Mouse (Mus musculus): Measurements from ENCODE around the gene Cldn4. TPM values are rescaled to one million over a fixed set of nuclear protein-coding genes. Genes with fewer than 3 reads are reported as not detected.

Gene Cldn4
- total RNA-seq, 2 experiments from 2014 or later = not detected

DNA sequence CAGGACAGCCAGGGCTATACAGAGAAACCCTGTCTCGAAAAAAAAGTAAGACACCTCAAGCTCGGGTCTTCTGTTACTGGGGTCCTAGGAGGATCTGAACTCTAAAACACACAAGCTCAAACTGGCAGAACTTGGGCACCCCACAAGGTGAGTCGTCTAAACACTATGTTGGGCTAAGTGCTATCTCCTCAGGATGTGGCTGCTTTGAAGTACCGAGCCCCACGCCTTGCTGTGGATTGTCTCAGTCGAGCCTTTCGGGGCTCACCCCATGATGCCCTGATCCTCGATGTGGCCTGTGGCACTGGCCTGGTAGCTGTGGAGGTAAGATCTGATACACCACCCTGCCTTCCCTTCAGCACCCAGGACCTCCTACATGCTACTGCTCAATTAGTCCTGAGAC lies 13.5 kb downstream of the Cldn4 start:
- DNase-seq (ENCODE audit: low spot score in 2 of 2) = no peak

DNA sequence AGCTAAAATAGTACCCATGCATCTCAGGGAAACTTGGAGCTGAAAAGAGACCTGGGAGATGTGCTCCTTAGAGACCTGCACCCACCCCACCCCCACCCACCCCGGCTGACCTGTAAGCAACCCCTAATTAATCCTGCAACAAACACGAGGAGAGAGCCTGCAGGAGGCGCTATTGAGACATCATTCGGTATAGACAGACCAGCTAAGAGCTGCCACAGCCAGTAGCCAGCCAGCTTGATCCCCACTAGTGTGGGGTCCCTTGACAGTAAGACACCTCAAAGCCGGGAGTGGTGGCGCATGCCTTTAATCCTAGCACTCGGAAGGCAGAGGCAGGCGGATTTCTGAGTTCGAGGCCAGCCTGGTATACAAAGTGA lies 13.8 kb downstream of the Cldn4 start:
- DNase-seq (ENCODE audit: low spot score in 2 of 2) = peak in 1 of 2 experiments; percentile 59

DNA sequence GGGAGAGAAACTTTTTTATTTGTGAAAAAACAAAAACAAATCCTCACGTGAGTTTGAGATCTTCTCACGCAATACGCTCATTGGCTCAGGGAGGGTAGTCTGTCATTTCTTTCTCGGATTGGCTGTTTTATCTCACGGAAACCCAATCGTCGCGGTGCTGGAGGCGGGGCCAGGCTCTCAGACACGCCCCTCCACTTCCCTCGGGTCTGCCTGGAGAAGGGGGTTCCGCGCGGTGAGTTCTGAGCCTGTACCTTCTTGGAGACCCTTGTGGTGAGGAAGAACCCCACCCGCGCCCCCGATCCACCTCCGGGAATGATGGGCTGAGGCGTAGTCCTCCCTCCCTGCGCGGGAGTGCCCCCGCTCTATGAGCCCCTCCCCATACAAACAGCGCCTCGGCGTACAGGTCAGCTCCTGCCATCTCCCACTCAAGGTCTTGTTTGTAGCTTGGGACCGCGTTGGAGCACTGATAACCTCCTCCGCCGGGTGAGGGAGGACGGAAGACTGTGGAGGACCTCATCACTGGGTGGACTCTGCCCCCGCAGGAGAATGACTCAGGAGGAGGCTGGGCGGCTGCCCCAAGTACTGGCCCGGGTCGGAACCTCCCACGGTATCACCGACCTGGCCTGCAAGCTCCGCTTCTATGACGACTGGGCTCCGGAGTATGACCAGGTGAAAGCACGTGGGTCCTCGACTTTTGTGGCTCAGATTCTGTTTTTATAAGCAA lies 14.4 kb downstream of the Cldn4 start, which contains the start of gene Mettl27:
Gene Mettl27, plus strand, starts transcription at position 190 of the 724 bp plus-strand sequence.
- DNase-seq (ENCODE audit: low spot score in 2 of 2) = peak; percentile 70 to 84

DNA sequence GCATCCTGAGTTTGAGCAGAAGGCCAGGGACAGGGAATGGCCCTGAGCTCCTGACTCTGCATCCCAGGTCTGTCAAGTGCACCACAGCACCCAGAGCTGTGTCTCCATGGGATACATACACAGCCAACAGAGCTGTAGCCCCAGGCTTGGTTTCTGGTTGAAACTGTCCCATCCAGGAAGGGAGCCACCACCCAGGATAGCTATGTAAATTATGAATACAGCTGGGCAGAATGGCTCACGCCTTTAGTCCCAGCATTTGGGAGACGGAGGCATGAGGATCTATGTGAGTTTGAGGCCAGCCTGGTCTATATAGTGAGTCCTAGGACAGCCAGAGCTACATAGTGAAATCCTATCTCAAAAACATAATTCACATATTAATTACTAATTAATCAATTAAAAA lies 16.7 kb downstream of the Cldn4 start:
- DNase-seq (ENCODE audit: low spot score in 2 of 2) = no peak

DNA sequence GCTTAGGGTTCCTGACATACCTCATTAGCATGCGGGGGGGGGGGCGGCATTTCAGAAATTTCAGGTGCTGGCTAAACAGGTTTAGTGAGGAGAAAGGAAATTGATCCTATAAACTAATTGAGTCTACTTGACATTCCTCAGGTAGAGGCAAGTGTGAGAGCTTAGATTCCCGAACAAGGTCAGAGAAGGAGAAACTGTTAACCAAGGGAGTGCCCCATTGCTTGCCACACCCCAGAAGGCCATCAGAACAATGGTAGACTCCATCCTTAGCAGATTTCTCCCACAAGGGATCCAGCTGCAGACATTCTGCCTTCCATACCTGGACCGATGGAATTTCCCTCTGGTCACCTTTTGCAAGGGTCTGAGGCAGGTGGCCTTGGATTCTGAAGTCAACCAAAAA lies 20.0 kb downstream of the Cldn4 start:
- no peak for DNase-seq (ENCODE audit: low spot score in 2 of 2)

DNA sequence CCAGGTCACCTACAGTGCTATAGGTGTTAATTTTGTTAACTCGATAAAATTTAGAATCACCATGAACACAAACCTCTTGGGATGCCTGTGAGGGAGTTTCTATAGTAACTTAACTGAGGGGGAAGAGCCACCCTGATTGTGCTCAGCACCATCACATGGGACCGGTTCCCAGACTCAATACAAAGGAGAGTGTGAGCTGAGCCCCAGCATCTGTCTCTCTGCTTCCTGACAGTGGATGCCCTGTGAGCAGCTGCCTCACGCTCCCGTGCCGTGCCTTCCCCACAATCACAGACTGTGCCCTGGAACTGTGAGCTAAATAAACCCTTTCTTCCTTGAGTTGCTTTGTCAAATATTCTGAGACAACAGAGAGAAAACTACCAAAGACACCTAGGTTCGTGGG lies 23.6 kb downstream of the Cldn4 start:
- DNase-seq (ENCODE audit: low spot score in 2 of 2) = no peak

DNA sequence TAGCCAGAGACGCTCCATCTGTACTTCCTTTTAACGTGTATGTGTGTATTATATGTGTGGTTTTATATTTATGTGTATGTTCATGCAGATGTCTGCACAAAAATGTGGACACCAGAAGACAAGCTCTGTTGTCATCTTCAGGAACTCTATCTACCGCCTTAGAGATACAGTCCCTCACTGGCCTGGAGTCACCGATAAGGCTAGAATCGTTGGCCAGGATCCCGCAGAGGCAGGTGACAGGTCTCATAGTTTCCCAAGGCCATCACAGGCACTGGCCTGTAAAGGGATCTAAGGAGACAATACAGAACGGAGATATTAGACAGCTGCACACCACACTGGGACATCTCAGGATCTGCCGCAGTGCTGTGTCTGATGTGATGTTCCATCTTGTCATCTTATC lies 25.6 kb downstream of the Cldn4 start:
- no peak for DNase-seq (ENCODE audit: low spot score in 2 of 2)

DNA sequence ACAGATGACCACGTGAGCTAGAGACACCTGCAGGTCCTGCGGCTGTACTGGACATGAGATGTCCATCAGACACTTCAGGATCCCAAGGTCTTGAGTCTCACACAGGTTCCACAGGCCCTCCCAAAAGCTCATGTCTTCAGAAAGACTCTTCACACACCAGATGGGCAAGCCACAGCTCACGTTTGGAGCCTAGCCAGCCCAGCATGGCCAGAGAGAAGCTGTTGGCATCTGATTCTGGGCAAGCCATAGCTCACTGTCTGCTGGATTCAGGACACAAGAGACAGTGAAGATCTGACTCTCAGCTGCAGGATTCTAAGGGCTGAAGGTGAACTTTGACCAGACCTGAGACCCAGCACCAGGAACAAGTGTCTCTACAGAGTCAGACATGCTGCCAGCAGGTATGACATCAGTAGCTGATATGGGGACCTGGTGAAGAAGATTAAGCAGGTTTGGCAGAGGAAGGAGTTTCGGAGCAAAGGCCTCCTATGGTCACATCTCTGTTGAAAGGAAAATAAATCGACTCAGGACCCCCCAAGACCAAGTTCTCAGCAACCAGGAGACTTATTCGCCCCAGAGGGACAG lies 26.5 kb downstream of the Cldn4 start:
- DNase-seq (ENCODE audit: low spot score in 2 of 2) = no peak

DNA sequence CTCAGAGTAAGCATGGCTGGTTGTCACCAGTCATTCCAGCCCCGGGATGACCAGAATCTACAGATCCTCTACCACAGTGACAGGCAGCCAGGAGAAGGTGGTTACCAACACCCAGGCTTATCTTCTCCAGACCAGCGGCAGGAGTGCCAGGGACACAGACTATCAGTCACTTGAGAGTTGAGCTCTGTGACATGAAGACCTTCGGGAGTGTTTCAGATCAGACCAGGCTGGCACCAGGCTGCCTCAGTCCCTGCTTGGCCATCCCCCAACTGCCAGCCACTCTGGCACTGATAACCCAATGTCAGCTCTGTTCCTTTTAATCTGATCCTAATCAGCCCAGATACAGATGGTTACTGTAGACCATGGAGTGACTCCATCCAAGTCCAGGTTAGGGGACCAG lies 27.6 kb downstream of the Cldn4 start:
- DNase-seq (ENCODE audit: low spot score in 2 of 2) = no peak

DNA sequence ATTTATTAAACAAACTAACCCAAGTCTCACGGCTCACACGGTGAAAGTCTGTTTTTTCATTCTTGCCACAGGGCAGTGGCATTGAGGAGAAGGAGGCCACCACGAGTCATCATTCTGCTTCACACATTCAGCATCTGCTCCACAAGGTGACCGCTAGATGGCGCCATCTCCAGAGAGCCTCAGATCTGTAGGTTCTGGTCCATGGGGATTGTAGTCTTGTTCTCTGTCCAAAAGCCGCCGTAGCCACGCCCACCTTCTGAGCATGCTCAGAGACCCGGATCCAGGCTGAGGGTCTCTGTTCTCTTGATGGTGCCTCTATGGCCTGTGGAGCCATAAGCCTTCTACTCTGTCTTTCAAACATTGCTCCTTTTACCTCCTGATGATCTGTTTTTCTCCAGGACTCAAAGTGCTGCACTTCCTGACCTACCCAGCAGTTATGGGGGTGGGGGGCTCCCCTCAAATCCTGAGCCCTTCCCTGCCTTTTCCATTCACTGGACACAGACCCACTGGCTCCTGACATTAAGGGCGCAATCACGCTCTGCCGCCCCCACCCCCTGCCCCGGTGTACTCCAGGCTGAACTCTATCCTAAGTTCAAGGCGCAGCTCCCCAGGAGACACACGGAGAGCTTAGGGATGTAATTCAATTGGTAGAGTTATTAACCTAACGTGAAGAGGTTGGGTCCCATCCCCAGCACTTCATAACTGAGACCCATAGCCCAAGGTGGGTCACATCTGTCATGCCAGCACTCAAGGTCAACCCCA lies 28.5 kb downstream of the Cldn4 start:
- peak in 1 of 2 experiments; percentile 24 for DNase-seq (ENCODE audit: low spot score in 2 of 2)

DNA sequence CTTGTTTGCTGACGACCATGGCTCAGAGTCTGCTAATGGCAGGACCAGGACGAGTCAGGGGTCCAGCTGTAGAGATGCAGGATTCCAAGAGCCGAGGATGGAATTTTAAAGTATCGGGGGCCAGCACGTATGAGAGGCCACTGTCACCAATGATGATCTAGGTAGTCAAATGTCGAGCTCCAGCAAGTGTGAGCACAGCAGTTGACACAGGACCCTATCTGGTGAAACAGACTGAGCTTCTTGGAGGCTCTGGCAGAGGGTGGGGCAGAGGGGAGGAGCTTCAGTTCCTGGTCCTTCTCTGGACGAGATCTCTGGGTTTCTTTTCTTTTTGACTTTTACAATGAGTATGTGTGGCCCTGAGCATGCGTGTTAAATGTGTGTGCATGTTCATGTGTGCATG lies 31.4 kb downstream of the Cldn4 start, which contains the start of gene Cldn13:
Gene Cldn13, minus strand, starts transcription at position 216 of the 400 bp plus-strand sequence.
- no peak for DNase-seq (ENCODE audit: low spot score in 2 of 2)

DNA sequence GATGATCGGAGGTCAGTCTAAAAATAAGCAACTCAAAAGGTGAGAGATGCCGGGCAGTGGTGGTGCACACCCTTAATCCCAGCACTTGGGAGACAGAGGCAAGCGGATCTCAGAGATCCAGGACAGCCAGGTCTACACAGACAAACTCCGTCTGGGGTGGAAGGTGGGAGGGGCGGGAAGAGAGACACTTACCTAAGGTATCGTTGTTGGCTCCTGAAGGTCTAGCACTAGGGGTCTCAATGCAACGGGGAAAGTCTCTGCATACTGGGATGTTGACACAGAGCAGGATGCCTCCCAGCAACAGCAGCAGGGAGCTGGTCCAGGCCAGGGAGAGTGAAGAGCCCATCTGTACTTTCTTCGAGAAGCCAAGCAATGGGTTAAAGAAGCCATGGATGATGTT lies 32.2 kb downstream of the Cldn4 start:
- DNase-seq (ENCODE audit: low spot score in 2 of 2) = no peak

DNA sequence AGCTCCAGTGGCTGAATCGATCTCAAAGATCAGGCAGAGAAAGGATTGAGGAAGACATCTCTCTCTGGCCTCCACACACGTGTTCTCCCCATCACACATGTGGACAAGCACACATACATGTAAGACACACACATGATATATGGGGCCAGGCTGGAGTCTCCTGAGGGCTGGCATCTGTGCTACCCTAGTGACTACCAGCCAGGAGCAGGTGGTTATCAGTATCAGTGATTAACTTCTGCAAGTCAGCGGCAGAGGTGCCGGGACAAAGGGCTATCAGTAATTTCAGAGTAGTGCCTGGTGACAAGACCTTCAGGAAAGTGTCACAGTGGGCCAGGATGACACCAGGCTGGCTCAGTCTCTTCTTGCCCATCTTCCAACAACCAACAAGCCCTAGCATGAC lies 33.0 kb downstream of the Cldn4 start:
- DNase-seq (ENCODE audit: low spot score in 2 of 2) = no peak

DNA sequence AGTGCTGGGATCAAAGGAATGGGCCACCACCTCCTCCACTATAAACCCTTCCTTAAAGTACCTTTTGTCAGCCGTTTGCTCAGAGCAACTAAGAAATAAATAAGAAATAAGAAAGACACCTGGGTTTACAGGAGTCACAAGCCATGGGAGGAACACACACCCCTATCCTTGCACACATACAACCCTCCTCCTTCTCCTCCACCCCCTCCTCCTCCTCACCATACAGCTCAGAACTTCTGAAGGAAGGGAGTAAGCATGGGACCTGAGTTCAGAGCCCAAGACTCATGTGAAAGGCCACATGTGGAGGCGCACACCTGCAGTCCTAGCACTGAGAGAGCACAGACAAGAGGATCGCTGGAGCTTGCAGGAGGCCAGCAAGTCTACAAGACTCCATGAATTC lies 33.4 kb downstream of the Cldn4 start:
- no peak for DNase-seq (ENCODE audit: low spot score in 2 of 2)

DNA sequence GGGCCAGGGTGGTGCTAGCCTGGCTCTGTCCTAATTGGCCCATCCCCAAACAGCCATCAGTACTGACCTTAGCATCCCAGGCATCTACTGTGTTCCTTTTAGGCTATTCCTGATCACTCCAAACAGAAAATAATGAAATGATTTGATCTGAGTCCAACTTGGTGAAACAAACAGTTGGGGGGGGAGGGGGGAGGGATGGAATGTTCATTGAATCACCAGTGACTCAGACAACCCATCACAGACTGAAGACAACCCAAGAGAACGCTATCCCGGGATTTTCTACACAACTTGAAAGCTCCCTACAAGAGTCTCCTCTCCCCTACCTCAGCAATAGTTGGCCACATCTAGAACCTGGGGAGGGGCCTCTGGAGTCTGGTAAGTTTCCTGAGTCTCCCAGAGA lies 34.8 kb downstream of the Cldn4 start:
- DNase-seq (ENCODE audit: low spot score in 2 of 2) = no peak

DNA sequence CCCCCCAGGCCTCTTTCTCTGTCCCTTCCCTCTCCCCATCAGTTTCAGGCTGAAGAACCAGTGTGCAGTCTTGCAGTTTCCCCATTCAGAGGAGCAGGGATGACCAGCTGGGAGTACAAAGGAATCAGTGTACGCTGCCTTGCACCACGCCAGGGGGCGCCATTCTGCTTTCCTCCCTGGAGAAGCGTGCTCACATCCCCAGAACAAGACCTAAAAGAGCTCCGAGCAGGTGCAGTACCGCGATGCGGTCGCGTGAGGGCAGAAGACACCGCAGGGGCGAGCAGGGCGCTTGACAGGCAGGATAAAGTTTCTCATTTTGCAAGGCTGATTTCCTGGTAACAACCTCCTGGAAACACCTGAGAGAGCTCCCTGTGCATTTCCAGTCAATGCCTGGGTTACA lies 39.6 kb downstream of the Cldn4 start:
- DNase-seq (ENCODE audit: low spot score in 2 of 2) = peak; percentile 94 to 97

DNA sequence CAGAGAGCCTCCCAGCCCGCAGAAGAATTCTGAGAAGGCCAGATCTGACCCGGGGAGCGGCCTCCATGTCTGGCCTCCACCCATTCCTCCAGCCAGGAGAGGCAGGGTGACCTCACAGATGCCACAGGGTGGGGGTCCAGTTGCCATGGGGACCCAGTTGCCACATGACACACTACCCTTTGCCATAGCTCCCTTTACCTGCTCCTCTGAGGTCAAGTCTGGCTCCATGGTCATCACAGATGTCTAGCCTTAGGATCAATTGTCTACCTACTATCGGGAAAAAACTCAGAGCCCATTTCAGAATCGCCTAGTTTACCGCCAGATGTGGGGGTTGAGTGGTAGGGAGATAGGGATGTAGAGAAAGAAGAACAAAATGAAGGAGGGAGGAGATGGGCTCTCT lies 40.1 kb downstream of the Cldn4 start, which contains the start of gene Tmem270:
Gene Tmem270, minus strand, starts transcription at position 101 of the 400 bp plus-strand sequence.
- DNase-seq (ENCODE audit: low spot score in 2 of 2) = no peak

DNA sequence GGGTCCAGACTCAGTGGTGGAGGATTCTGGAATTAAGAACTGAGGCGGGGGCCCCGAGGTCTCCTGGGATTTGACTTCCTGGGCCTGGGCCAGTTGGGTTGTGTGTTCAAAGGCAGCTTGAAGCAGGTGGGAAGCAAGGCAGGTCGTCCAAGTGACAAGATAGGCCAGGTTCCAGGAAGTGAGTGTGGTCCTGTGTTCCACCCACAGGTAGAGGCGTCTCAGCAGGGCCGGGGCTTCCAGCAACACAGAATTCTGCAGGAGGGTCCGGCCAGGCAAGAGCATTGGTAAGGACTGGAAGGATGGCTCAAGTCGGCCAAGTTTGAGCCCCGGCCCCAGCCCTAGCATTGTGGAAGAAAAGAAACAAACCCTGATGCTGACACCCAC lies 45.1 kb downstream of the Cldn4 start:
- DNase-seq (ENCODE audit: low spot score in 2 of 2) = no peak

DNA sequence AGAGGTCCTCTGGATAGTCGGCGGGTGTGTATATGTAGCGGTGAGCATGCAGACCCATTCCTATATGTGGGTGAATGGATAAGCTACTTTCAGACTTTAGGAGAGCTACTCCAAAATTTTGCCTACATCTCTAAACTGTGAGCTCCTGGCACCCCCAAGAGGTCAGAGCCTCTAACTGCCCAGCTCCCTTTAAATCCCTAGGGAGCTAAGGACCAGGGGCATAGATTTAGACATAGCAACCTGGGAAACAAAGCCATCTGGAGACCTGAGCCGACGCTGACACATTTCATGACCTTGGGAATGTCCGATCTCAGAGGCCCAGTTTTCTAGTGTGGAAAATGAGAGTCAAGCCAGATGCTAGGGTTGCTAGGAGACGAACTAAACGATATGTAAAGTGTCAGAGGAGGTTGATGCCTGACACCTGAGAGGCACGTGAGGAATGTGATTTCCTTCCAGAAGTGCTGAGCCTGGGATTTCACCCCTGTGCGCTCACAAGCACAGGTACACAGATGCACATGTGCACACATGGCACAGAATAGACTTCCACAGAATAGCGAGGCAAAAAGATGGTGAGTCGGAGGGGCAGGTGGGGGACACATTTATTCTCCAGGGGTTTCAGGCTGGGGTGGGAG lies 45.6 kb downstream of the Cldn4 start:
- DNase-seq (ENCODE audit: low spot score in 2 of 2) = peak; percentile 14 to 46

DNA sequence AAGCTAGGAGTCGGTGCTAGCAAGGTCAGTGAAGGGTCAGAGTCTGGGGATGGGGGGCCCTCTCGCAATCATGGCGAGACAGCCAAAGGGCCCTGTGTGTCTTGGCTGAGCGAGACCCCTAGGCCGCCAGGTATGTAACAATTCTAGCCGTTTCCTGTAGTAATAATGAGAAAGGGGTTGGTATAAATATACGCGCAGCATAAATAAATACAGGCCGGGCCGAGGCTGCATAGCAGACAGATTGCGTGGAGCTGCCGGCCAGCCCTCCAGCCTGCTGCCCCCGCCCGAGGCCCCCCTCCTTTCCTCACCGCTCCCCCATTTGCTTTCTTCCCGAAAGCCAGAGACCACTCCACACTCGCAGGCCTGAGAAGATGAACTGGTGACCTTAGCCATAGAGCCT lies 49.1 kb downstream of the Cldn4 start:
- no peak for DNase-seq (ENCODE audit: low spot score in 2 of 2)

DNA sequence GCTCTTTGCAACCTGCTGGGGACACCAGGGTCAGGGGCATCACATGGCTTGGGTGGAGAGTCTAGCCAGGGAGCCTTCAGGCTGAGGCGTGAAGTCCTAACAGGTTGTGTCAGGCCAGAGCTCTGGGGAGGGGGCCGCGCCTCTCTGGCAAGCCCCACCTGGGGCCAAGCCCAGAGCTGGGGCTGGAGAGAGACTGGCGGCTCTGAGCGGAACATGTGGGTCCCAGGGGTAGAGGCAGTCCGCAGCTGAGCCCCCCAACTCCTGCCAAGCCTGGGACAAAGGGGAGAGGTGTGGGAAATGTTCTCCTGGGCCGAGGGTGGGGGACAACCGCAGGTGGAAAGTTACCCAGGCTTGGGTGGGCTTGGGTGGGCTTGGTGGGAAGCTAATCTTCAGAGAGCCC lies 49.8 kb downstream of the Cldn4 start:
- DNase-seq (ENCODE audit: low spot score in 2 of 2) = no peak

DNA sequence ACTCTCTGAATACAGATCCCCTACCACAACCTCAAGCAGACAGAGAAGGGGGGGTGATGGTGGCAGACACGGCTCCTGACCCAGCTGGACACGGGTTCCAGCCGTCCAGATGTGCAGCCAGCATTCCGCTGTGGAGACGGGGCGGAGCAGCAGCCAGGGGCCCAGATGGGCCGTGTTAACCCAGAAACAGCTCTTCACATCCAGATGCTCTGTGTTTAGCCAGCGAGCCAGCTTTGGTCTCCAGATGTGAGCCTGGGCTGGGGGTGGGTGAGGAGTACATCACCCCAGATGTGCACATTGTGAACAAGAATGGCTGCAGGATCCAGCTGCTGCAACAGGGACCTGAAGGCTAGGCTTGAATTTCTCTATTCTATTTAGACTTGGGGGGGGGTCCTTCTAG lies 51.4 kb downstream of the Cldn4 start:
- no peak for DNase-seq (ENCODE audit: low spot score in 2 of 2)
